Mouse (Mus musculus) 3134 (cell line): Measurements from ENCODE around the gene Cldn8.

ENCODE experiments used
- DNase-seq: peaks from one replicate; pipeline ENCODE4 v3.0.0-alpha.2; 2011; ENCODE audit warnings: low spot score; ENCODE audit not compliant: insufficient read length; ENCODE audit errors: extremely low read depth

Cldn8 gene

DNA sequence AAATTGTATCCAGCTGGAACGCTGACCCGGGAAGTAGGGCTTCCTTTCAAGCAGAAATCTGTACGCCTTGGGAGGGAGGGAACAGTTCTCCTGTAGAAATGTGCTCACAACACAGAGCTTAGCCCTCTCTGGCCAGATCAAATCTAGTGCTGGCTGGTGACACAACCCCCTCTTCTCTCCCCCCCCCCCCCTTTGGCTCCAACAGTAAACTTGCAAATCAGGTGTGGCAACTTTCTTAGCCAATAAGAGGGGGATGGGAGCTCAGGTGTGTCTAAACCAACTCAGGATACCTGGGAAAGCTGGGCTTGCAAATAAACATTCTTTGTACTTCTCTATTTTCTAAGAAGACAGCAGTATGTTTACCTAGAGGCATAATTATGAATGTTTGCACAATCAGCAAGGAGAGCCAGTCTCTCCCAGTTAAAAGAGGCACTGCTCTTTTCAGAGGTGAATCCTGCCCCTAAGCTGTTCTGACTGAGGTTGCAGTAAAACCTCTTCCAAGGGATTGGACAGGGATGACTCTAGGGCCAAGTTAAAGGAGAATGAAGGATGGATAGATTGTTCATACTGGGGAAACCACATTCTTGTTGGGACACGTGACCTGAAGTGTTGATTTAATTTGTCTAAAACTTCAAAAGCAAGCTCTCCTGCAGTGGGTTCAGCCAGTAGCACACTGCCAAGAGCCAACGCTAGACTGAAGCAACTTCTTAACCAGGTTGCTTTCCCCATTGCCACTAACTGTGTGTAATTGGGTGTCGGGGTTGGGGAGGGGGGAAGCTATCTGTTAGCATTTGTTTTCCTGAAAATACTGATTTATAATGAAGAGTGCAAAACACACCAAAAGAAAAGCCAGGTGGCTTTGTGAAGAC is at the start of gene Cldn8:
Gene Cldn8 (minus strand): TSS at position 139 of the 869 bp plus-strand sequence.
- no peak for DNase-seq

DNA sequence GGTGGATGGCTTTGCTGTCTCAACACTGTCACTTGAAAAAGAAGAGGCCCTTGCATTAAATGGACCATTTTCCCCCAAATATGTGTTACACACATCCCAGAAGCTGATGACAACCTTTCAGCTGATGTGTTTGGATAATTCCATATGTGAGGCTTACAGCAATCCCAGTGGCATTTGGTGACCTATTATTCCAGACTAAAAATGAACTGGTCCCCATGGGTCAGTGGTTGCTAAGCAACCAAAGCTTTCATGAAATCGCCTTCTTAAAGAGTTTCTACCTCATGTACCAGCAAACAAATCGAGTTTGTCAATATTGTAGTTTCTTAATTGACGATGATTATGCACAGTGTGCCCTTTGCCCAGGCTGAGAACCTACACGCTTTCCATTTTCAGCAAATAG is 49.7 kb upstream of the Cldn8 start:
- DNase-seq, result no peak

DNA sequence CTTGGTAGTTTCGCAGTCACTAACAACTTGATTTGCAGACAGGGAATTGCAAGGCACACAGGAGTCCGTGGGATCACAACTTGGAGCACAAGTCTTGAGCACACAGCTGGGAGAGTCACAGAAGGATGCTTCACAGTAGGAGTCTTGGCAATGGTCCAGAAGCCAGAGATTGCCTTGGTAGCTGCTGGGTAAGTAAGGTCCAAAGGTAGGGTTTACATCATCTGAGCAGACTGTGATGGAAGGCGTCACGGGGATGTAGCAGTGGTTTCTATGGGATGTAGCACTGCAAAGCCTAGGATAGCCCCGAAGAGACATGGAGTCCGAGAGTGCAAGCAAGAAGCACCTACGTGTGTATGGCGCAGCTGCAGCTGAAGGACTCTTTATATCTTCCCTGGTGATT is 48.9 kb upstream of the Cldn8 start, which contains the start of gene Krtap24-1:
Gene Krtap24-1 (minus strand): TSS at position 358 of the 400 bp plus-strand sequence.
- DNase-seq, result no peak

DNA sequence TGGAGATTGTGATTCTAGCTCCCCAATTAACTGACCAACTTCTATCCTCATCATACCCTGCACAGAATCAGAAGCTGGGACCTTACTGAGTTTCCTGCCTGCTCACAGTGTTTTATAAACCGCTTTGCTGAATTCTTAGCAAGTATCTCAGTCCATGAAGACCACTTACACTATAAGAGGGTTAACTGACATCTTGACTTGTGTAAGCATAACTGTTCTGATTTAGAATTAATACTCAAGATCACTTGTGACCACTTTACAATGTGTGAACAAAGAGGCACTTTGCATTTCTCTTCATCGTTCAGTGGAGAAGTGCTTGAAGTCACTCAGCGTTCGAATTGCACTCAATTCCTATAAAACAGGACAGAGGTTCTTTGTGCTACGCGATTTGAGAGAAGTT is 41.6 kb upstream of the Cldn8 start:
- no peak for DNase-seq

DNA sequence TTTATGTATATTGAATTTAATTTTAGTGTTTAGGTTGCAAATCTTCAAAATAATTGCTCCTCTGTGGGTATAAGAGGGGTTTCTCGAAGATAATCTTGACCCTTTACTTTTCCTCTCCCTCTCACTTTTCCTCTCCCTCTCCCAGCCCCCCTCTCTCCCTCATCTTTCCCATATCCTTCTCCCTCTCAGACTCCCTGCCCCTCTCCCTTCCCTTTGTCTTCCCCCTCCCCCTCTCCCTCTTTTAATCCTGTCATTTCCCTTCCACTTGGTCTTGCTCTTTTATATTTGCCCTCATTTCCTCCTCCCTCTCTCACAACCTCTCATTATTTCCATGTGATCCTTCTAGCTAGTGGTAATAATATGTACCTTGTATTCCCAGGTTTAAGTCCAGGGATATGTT is 39.5 kb upstream of the Cldn8 start:
- no peak for DNase-seq

DNA sequence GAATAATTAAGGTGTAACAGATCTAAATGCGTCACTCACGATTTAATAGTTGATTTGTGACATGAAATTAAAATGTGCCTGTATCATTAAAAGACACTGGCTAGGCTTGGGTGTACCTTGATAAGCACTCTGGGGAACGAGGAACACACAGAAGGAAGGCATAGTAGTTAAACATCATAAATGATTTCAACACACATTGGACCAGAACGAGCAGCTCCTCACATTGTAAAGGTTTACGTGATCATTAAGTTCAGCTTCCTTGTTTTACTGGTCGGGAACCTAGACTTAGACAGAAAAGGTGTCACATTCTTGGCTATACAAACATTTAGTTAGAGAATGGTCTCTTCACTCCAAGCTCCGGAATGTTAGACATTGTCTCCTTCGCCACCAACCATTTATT is 37.3 kb upstream of the Cldn8 start:
- no peak for DNase-seq

DNA sequence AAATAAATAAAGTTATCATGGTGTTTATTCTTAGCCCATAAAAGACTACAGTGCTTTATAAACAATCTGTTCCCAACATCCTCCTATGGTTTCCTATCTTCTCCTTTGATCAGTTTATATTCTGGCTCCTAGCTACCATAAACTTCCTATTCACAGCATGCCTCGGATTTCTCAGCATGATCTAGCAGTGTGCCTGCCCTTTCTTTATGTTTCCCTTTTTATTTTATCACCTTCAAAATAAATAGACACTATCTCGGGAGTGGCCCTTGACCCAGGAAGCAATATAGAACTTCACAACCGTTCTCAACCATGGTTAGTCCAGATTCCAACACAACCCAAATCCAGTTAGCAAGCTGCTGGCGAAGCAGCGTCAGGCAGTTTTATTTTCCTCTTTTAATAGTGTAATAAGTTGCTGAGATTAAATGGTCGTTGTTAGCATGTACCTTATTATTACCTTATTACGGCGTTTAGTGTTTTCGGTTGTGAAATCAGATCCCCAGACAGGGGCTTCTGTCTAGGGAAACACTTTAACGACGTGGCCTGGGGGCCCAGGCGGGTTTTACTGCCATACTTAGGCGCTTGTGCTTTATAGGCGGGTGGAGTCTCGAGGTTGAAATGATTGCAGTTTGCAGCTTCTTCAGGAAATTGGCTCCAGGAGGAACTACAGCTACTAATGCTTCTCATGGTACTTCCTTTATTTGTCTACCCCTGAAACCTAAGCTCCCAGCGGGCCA is 36.7 kb upstream of the Cldn8 start:
- no peak for DNase-seq

DNA sequence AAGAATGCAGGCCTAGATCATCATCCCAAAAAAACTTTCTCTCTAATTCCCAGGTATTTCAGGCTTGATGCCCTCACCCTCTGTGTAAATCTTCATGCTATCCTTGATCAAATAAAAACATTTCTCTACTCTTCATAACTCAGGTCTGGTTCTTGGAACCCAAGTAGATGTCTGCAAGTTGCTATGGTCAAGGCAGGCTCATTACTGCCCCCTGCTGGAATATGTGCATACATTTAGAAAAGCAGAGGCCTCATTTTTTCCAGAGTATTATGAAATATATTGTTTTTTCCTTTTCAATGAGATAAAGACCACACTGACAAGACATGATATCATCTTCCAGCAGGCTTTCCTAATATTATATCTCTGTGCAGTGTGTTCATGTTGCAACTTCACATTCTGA is 29.8 kb upstream of the Cldn8 start:
- no peak for DNase-seq

DNA sequence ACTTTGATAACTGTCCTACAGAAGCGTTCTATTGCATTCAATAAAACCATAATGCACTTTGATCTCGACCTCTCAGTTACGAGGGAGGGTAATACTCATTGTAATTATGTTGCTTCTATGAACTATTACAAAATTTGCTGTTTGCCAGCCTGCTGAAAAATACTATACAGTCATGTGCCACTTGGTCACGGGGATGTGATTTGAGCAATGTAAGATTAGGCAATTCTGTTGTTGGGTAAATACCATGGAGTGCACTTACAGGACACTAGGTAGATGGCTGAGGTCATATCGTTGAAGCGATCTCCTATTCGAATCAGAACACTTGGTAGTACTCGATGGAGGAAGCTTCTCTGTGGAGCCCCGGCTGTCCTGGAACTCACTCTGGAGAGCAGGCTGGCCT is 20.4 kb upstream of the Cldn8 start:
- no peak for DNase-seq

DNA sequence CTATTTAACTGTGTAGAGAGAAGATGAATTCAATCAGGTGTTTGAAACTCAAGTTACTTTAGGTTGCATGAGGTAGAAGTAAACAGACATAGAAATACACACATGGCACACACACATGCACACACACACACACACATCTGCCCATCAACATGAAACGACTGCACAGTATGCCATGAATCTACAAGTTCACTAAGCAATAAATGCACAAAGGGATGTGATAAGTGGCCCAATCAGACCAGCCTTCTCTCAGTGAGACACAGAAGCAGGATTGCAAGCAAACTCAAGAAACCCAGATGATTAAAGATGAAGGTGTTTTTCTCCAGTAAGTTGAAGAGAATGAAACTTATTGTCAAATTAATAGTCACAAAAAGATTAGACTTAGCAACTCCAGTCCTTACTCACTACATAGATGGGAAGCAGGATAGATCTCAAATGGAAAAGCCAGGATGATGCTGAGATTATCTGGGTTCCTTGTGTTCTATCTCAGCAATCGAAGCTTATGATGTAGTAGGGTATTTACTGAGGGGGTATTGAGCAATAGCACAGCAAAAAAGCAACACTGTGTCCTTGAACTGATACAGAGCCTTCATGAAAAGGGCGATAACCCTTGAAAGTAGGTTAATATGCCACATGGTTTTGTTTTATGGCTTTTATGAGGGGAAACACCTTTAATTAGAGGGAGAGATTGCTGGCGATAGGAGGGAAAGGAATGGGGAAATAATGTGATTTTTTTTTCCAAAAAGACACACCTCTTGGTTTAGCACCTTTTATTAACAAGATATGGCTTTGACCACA is 13.1 kb upstream of the Cldn8 start:
- DNase-seq, result no peak

DNA sequence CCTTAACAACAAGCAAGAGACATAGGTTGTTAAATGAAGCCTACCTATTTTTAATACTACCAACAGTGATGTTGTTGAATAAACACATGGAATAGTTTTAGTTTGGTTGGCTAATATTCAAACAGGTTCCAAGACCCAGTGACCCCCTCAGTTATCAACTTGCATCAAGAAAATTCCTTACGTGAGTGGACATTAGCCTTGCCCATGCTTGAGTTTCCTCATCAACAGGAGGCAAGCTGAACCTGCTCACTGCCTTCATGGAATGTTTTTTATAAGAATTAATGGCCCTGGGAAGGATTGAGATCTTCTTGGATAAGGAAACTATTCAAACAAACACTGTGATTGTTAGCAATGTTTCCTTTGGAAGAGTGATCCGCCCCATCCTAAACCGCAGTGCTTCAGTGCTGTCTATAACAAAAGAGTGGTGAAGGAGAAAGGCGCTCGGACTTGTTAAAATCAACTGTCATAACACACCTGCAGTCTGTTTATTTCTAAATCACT is 10.0 kb upstream of the Cldn8 start:
- no peak for DNase-seq

DNA sequence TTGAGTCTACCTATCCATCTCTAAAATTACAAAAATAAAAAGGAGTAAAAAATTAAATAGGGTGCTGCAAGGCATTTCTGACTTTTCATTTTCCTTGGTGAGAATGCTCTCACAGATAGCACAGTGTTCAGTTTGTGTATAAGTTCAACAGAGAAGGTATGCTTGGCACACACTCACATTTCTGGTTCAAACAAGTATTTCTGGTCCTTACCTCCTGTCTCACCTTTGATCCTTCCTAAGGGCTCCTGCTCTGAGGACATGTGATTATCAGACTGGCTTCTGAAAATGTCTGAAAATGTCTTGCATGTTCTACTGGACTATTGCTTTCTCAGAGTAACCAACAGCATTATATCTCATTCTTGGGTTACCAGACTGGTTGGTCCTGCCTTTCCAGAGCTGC is 7.2 kb upstream of the Cldn8 start:
- no peak for DNase-seq

DNA sequence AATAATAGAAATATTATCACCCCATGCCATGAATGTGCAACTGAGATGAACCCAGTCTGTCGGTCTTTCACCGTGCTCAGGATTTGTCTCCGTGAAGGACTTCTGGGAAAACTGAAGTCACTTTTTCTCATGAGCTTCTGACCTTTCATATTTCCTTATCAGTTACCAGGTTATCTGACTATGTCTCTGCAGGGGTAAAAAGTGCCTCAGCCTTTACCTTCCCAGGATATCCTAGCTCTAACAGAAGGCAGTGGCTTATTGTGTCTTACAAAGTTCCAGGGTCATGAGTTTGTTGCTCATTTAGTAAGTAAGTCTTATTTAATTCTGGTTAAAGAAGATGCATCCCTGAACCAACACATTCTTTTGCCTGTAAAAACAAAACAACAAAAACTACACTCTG is 6.7 kb upstream of the Cldn8 start:
- DNase-seq, result no peak

DNA sequence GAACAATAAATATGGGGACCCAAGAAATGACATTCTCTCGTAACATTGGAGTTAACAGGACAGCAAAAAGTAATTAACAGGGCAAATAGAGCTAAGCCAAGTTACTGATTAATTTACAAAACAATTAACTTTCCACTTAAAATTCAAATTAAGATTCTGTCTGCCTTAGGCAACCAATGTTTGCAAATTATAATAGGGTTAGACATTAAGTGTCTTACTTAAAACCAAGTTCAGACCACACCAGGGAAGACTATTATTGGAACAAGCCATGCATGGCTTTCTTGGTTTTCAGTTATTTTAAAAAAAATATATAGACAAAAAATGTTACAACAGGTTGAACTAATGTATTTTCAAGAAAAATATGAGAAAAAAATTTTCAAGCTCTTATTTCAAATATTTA is 6.1 kb upstream of the Cldn8 start:
- no peak for DNase-seq

DNA sequence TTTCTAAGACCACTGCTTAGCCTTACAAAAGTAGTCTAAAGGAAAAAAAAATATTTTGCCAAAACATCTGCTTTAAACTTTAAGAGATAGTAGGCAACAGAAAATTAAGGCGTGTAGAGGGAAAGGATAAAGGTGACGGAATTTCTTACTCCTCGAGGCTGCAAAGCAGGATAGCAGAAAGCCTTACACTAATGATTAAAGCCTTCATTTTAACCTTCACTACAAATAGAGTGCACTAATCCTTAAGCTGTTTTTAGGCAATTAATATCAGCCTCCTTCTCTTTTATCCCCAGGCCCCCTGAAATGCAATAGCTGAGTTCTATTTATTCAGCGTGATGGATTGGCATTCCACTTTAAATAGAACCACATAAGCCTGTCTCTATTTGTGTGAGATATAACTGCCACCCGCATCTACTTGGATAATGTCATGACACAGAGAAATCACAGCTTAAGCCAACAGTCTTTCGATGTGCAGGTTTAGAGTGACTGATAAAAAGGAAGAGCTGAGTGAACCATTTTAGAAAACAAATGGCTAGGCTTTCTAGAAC is 1.3 kb downstream of the Cldn8 start:
- DNase-seq, result no peak

DNA sequence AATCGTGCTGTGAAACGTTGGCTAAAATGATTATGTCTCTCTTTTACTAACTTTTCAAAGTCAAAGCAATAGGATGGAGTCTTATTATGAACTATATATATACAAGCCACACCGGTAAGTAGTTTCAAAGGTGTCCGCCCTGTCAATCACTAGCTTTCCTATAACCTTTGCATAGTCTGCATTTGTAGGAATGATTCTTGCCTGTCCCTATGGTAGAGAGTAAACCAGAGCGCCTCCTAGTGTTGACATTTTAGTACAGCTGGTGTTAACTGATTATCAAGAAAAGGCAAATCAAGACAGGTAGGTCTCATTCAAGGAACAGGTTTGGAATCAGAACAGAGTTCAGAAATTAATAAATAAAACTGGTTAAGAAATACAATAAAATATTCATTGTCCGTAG is 20.5 kb downstream of the Cldn8 start:
- no peak for DNase-seq

DNA sequence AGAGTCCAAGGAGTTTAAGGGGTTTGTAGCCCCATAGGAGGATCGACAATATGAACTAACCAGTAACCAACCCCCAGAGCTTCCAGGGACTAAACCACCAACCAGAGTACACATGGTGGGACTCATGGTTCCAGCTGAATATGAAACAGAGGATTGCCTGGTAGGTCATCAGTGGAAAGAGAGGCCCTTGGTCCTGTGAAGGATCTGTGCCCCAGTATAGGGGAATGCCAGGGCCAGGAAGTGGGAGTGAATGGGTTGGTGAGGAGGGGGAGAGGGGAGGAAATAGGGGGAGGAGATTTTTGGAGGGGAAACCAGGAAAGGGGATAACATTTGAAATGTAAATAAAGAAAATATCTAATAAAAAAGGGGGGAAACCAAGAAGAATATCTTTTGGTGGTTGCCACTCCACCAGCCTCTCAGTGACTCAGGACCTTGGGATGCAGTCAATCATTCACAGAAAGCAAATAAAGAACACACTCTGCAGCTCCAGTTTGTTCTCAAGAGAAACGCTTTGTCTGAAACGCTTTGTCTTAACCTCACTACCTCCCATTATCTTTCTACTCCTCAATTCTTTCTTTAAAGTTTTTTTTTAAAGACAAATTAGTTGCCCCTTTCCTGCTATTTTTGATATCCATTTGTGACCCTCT is 23.0 kb downstream of the Cldn8 start:
- DNase-seq, result no peak

DNA sequence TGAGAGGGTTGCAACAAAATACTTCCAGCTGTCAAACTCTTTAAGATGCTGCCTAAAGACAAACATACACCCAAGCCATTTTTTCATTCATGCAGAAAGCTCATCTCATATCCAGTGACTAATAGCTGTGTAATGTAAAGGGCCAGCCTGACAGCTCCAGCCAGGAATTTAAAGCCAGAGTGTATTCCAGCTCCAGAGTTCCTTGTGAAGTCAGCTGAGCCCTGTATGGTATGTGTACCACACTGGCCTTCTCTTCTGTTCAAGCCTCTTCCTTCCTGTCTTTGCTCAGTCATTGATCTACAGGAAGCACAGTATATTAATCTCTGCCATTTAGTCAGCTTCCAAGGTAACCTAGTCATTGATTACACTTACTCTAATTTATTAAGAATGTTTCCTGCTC is 51.6 kb downstream of the Cldn8 start:
- DNase-seq, result no peak
